Mouse (Mus musculus): ENCODE measurements around the gene Serpinb11. TPM values are rescaled to one million over a fixed set of nuclear protein-coding genes. Genes with fewer than 3 reads are reported as not detected.

The Serpinb11 gene
- polyA plus RNA-seq, 1 experiment = not detected

DNA sequence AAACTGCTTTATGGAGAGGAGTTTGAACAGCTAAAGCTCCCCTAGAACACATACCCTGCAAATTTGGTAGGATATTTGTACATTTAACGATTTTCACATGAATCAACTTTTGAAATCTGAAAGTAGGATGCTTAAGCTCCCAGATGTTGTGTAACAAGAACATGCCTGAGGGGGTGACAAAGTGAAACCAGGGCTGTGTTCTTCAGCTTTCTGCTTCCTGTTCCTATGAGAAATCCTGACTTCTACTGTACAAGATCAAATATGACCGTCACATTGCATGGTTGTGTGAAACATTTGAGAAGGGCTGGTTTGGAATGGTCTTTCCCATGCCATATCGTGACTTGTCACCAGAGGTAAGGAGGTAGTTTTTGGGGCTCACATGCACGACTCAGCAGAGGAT, 41.1 kb downstream of the Serpinb11 start:
- H3K27me3 ChIP-seq (ENCODE audit: control insufficient read depth, insufficient read depth, low read length) = no peaks in the 10 kb centered on the region
- DNase-seq = no peak
- H3K4me3 ChIP-seq (replicated peaks; ENCODE audit: insufficient read depth, low read depth, low read length) = no peak overlapping the region
- H3K27ac ChIP-seq (ENCODE audit: insufficient read depth, low read length) = no peak overlapping the region
- no peak for TF ChIP-seq POLR2A (IDR thresholded peaks at IDR 0.05; ENCODE audit: borderline replicate concordance, insufficient read depth, low read length)
- no peak for TF ChIP-seq CTCF (IDR thresholded peaks at IDR 0.05; ENCODE audit: borderline replicate concordance, insufficient read depth, low read depth, low read length)
- 84% methylated on average over 4 of the region's 4 CpGs for WGBS
- H3K4me1 ChIP-seq (ENCODE audit: control insufficient read depth, insufficient read depth, low read length) = no peaks in the 10 kb centered on the region

DNA sequence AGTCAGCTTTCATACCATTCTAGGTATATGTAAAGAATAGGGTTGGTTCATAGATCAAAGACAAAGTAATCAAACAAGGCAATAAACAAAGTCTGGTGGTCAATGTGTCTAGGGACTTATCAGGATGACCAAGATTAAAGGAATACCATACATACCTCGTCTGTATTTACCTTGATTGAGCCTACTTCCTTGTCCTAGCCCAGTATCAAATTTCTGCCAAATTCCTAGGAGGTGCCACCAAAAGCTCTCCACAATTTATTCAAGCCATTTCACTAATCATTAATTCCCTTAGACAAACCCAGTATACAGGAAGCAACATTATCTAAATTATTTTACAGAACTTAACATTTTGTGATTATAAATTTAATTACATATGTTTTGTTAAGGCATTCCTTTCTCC, 53.7 kb downstream of the Serpinb11 start:
- TF ChIP-seq POLR2A (IDR thresholded peaks at IDR 0.05; ENCODE audit: borderline replicate concordance, insufficient read depth, low read length) (no peak), CTCF (IDR thresholded peaks at IDR 0.05; ENCODE audit: borderline replicate concordance, insufficient read depth, low read depth, low read length) (no peak)
- Histone ChIP-seq H3K27ac (ENCODE audit: insufficient read depth, low read length) (no peak overlapping the region), H3K4me1 (ENCODE audit: control insufficient read depth, insufficient read depth, low read length) (no peaks in the 10 kb centered on the region), H3K27me3 (ENCODE audit: control insufficient read depth, insufficient read depth, low read length) (no peaks in the 10 kb centered on the region), H3K4me3 (replicated peaks; ENCODE audit: insufficient read depth, low read depth, low read length) (no peak overlapping the region)
- DNase-seq = no peak
- WGBS = 33% methylated on average over 1 of the region's 1 CpGs

DNA sequence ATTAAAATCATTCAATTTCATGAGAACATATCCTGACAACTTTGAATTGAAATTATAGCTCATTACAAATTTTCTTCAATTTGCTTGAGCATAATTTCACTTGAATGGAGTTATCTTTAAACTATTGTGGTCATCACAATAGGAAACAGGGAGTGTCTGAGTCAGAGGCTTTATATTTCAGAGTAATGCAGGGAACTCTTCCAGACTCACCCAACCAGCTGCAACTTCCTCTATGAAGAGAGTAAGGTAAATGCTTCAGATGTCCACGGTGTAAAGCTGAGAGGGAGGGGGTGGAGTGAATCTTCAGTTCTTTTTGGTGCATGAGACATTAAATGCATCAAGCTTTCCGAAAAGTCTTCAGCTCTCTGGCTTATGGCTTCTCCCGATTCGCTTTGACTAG, 61.5 kb downstream of the Serpinb11 start:
- WGBS = 75% methylated on average over 4 of the region's 4 CpGs
- Histone ChIP-seq H3K27ac (ENCODE audit: insufficient read depth, low read length) (no peak overlapping the region), H3K4me3 (replicated peaks; ENCODE audit: insufficient read depth, low read depth, low read length) (no peak overlapping the region), H3K4me1 (ENCODE audit: control insufficient read depth, insufficient read depth, low read length) (no peaks in the 10 kb centered on the region), H3K27me3 (ENCODE audit: control insufficient read depth, insufficient read depth, low read length) (no peaks in the 10 kb centered on the region)
- TF ChIP-seq CTCF (IDR thresholded peaks at IDR 0.05; ENCODE audit: borderline replicate concordance, insufficient read depth, low read depth, low read length) = no peak
- no peak for TF ChIP-seq POLR2A (IDR thresholded peaks at IDR 0.05; ENCODE audit: borderline replicate concordance, insufficient read depth, low read length)
- no peak for DNase-seq

Other genes with a start within 250 kb of the Serpinb11 start
- not detected in 2 replicates for gene Serpinb3b, start 82.8 kb upstream of the Serpinb11 start, polyA plus RNA-seq (2012; rRNA removed)
- not detected in 2 replicates for gene Serpinb3c, start 82.8 kb upstream of the Serpinb11 start, polyA plus RNA-seq (2012; rRNA removed)
- gene Serpinb7, start 38.5 kb downstream of the Serpinb11 start, polyA plus RNA-seq (2012; rRNA removed) = 0.06 TPM in 1 of 2 replicates, not detected in the other
- gene Serpinb2, start 150.2 kb downstream of the Serpinb11 start, polyA plus RNA-seq (2012; rRNA removed) = 0.44 and 0.47 TPM in 2 replicates
- gene Serpinb8, start 228.8 kb downstream of the Serpinb11 start, polyA plus RNA-seq (2012; rRNA removed) = 2.2 and 2.5 TPM in 2 replicates